Mouse (Mus musculus) erythroblast, embryonic 14.5 days (primary cell): ENCODE data around the gene Plcb3. TPM values are rescaled to one million over a fixed set of nuclear protein-coding genes. Genes with fewer than 3 reads are reported as not detected.
A peak's percentile ranks its signal among the peaks of the same experiment; 100 is the strongest.

Experiments used
- H3K27me3 ChIP-seq: 2 replicates; pipeline ENCODE4 v1.6.1; 2012; ENCODE audit warnings: inconsistent platforms; ENCODE audit not compliant: control insufficient read depth
- H3K36me3 ChIP-seq: 2 replicates; pipeline ENCODE4 v1.6.1; 2012; ENCODE audit warnings: mild to moderate bottlenecking, inconsistent platforms; ENCODE audit not compliant: control insufficient read depth
- H3K4me1 ChIP-seq: 2 replicates; pipeline ENCODE4 v1.6.1; 2012; ENCODE audit warnings: inconsistent platforms; ENCODE audit not compliant: control insufficient read depth
- H3K4me3 ChIP-seq: replicated peaks from 2 replicates; pipeline ENCODE3; 2012; ENCODE audit warnings: moderate library complexity, mild to moderate bottlenecking, inconsistent platforms
- H3K9me3 ChIP-seq: 2 replicates; pipeline ENCODE4 v1.6.1; 2012; ENCODE audit warnings: low read length, inconsistent platforms, mixed read lengths; ENCODE audit not compliant: control insufficient read depth
- GATA1 ChIP-seq: IDR thresholded peaks from 2 replicates; pipeline ENCODE4 v1.6.1; 2012; ENCODE audit warnings: low read length, inconsistent platforms, mixed read lengths
- TAL1 ChIP-seq: IDR thresholded peaks from 3 replicates; pipeline ENCODE4 v1.6.1; 2012; ENCODE audit warnings: low read length, inconsistent platforms, mixed read lengths
- polyA plus RNA-seq: library from polyadenylated mRNA; stranded (reverse); fragments of >175 nt; gene quantifications from 2 replicates; pipeline ENCODE4 v1.2.3, GENCODE M21; 2012

Gene Plcb3
- polyA plus RNA-seq, 1 experiment, result 0.22 TPM

DNA sequence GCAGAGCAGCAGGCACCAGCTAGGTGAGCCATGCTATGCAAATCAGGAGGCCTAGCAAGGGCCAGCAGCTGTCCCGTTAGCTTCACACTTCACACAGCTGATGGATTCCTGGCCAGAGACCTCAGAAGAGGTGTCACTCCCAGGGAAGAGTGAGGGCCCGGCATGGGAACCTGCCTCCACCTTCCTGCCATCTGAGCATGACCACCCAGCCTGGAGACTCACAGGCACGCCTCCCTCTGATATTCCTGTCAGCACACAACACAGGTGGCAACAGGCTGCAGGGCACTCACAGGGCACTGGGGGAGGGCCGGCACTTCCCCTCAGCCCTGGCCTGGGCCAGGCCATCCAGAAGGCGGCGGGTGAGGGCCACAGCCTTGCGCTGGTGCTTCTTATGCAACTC, 20.8 kb downstream of the Plcb3 start:
- H3K36me3 ChIP-seq, result peaks cover 35% of the 10 kb centered on the region
- H3K4me3 ChIP-seq, result no peak overlapping the region
- peaks cover 35% of the 10 kb centered on the region for H3K4me1 ChIP-seq
- TF ChIP-seq GATA1 (no peak), TAL1 (no peak)
- H3K9me3 ChIP-seq, result no peaks in the 10 kb centered on the region
- H3K27me3 ChIP-seq, result no peaks in the 10 kb centered on the region

DNA sequence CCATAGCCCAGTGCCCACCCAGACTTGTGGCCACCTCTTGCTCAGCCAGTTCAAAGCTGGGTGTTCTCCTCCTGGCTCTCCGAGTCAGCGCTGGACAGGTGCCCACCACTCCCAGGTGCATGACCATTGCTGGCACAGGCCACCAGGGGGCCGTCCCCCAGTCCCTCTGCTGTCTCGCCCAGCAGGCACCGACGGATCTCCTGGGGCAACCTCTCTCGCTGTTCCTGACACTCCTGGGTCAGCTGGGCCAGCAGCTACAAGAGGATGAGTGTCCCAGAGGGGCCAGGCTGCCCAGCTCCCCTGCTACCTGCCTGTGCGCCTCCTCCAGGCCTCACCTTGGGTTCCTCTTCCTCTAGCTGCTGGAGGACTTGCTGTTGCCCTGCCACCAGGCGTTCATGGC, 22.2 kb downstream of the Plcb3 start:
- no peaks in the 10 kb centered on the region for H3K27me3 ChIP-seq
- peaks cover 49% of the 10 kb centered on the region for H3K4me1 ChIP-seq
- H3K9me3 ChIP-seq, result no peaks in the 10 kb centered on the region
- TF ChIP-seq TAL1 (no peak), GATA1 (no peak)
- H3K4me3 ChIP-seq, result no peak overlapping the region
- H3K36me3 ChIP-seq, result peaks cover 31% of the 10 kb centered on the region

GRCm38 (mm10) chr19:6952712-6953037, 23.6 kb downstream of the Plcb3 start:
- H3K4me1 ChIP-seq, result peaks cover 52% of the 10 kb centered on the region

GRCm38 (mm10) chr19:6951994-6952711, 24.1 kb downstream of the Plcb3 start:
- Histone ChIP-seq H3K4me3 (peak overlapping the region; percentile 72), H3K9me3 (no peaks in the 10 kb centered on the region), H3K36me3 (peaks cover 24% of the 10 kb centered on the region), H3K27me3 (no peaks in the 10 kb centered on the region), H3K4me1 (peaks cover 53% of the 10 kb centered on the region)
- TF ChIP-seq TAL1, result no peak
- no peak for TF ChIP-seq GATA1

More at GRCm38 (mm10) chr19:6952712-6953037, 23.6 kb downstream of the Plcb3 start:
- H3K9me3 ChIP-seq, result no peaks in the 10 kb centered on the region
- peaks cover 27% of the 10 kb centered on the region for H3K36me3 ChIP-seq
- H3K4me3 ChIP-seq, result peak overlapping the region; percentile 72
- TF ChIP-seq TAL1 (no peak), GATA1 (peak; percentile 34; the same call in 1 of the 2 replicates)
- no peaks in the 10 kb centered on the region for H3K27me3 ChIP-seq

DNA sequence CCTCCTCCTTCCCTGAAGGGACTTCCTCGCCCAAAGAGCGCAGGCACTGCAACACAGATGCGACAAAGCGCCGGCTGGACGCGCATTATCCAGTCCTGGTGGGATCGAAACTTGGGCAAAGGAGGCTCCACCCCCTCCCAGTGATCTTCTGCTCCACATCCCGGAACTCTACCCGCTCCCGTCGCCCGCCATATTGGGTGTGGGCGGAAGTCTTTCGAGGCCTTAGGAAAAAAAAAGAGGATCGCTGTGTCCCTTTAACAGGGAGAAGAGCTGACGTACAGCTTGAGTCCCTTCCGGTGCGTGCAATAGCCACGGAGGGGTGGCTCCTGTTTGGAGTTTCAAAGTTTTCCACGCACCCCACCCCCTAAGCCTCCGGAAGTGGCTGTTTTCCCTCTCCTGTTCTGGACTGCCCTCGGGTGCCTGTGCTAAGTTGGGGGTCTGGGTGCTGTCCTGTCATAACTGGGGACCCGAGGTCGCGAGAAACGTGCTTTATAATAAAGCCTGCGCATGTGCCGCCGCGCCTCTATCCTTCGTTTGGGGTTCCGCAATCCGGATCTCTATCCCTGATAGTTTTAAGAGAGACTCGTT, 24.8 kb downstream of the Plcb3 start:
- Histone ChIP-seq H3K9me3 (no peaks in the 10 kb centered on the region), H3K27me3 (no peaks in the 10 kb centered on the region), H3K4me1 (peaks cover 54% of the 10 kb centered on the region), H3K4me3 (peak overlapping the region; percentile 72), H3K36me3 (peaks cover 27% of the 10 kb centered on the region)
- TF ChIP-seq TAL1 (no peak), GATA1 (no peak)

GRCm38 (mm10) chr19:6950613-6951153, 25.6 kb downstream of the Plcb3 start:
- H3K4me3 ChIP-seq, result peak overlapping the region; percentile 72
- H3K4me1 ChIP-seq, result peaks cover 58% of the 10 kb centered on the region
- TF ChIP-seq GATA1, result no peak
- H3K27me3 ChIP-seq, result no peaks in the 10 kb centered on the region
- H3K9me3 ChIP-seq, result no peaks in the 10 kb centered on the region
- H3K36me3 ChIP-seq, result peaks cover 30% of the 10 kb centered on the region

GRCm38 (mm10) chr19:6949951-6950350, 26.3 kb downstream of the Plcb3 start:
- peaks cover 30% of the 10 kb centered on the region for H3K36me3 ChIP-seq
- H3K4me3 ChIP-seq, result peak overlapping the region; percentile 72
- TF ChIP-seq GATA1, result no peak
- no peak for TF ChIP-seq TAL1
- no peaks in the 10 kb centered on the region for H3K9me3 ChIP-seq
- H3K27me3 ChIP-seq, result no peaks in the 10 kb centered on the region
- peaks cover 61% of the 10 kb centered on the region for H3K4me1 ChIP-seq

DNA sequence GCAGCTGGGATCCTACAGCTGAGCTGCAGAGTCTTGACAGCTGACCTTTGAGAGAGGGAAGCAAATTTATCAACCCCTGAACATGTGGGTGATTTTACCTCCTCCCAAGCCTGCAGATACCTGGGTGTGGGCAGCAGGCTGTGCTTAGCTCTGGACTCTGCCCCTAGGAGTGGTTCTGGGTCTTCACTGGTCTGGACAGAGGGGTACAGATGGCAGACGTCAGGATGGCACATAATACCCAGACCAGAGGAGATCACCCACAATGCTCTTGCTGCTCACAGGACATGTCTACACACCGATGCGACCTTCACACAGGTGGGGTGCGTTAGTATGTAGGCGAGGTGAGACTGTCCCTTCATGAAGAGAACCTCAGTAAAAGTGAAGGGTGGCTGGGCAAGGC, 26.7 kb downstream of the Plcb3 start:
- H3K4me3 ChIP-seq, result no peak overlapping the region
- peaks cover 28% of the 10 kb centered on the region for H3K36me3 ChIP-seq
- H3K4me1 ChIP-seq, result peaks cover 61% of the 10 kb centered on the region
- no peaks in the 10 kb centered on the region for H3K27me3 ChIP-seq
- H3K9me3 ChIP-seq, result no peaks in the 10 kb centered on the region
- TF ChIP-seq TAL1 (no peak), GATA1 (no peak)

DNA sequence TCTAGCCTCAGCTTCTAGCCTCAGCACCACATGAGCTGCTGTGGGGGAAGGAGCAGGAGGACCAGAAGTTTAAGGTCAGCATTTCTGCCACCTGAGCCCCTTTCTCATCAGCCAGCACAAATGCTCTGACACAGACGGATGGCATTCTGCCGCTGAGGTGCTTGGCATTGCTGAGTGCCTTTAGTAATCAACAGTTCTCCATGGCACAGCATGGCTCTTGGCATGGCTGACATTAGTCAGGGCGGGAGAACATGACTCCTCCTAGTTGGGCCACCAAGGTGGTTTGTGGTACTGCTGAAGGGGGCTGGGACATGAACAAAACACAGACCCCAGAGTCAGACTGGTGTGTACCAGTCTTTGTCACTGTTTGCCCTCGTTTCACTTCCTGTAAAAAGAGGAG, 28.1 kb downstream of the Plcb3 start:
- Histone ChIP-seq H3K4me1 (peaks cover 60% of the 10 kb centered on the region), H3K36me3 (peaks cover 28% of the 10 kb centered on the region), H3K27me3 (no peaks in the 10 kb centered on the region), H3K4me3 (no peak overlapping the region), H3K9me3 (no peaks in the 10 kb centered on the region)
- TF ChIP-seq TAL1, result no peak
- TF ChIP-seq GATA1, result no peak
